Mouse (Mus musculus) liver, embryonic 14.5 days (tissue): Measurements from ENCODE around the gene Adgrl4. TPM values are rescaled to one million over a fixed set of nuclear protein-coding genes. Genes with fewer than 3 reads are reported as not detected.

ENCODE experiments used
- ATAC-seq: fragments of 200-750 bp; cut with Nextera tagmentation; 2 replicates; pipeline ENCODE4 v1.8.0; 2017; ENCODE audit warnings: moderate number of reproducible peaks, mild to moderate bottlenecking, moderate library complexity; ENCODE audit not compliant: insufficient read depth
- DNase-seq, 3 experiments: peaks; one replicate each; pipeline ENCODE4 v3.0.0-alpha.2; 2012 to 2013; ENCODE audit warnings: low read depth in 3 of 3, low spot score in 3 of 3
- H3K27ac ChIP-seq: fragments of 300-500 bp; sonication (generic); 2 replicates; pipeline ENCODE4 v1.5.1; 2014; ENCODE audit warnings: moderate library complexity, mild to moderate bottlenecking, control low read depth, inconsistent platforms
- H3K27me3 ChIP-seq: fragments of 300-500 bp; sonication (generic); 2 replicates; pipeline ENCODE4 v1.6.1; 2014; ENCODE audit warnings: mild to moderate bottlenecking, low read length, moderate library complexity; ENCODE audit not compliant: control insufficient read depth, insufficient read depth
- H3K36me3 ChIP-seq: fragments of 300-500 bp; sonication (generic); replicated peaks from 2 replicates; pipeline ENCODE4 v1.6.1; 2014; ENCODE audit warnings: low read depth; ENCODE audit not compliant: control insufficient read depth, insufficient read depth
- H3K4me1 ChIP-seq, 2 experiments: fragments of 200-500 bp in 1 of 2; fragments of 300-500 bp in 1 of 2; sonication (generic) in 1 of 2; replicated peaks; 2 replicates each; pipeline ENCODE4 v1.6.1; 2012 to 2014; ENCODE audit warnings: antibody characterized with exemption in 1 of 2, inconsistent platforms in 1 of 2, low read length in 1 of 2; ENCODE audit not compliant: control insufficient read depth in 2 of 2, insufficient read depth in 2 of 2
- H3K4me2 ChIP-seq: fragments of 300-500 bp; sonication (generic); 2 replicates; pipeline ENCODE4 v1.6.1; 2014; ENCODE audit warnings: low read depth, mild to moderate bottlenecking, control low read depth, moderate library complexity
- H3K4me3 ChIP-seq, 2 experiments: fragments of 200-500 bp in 1 of 2; fragments of 300-500 bp in 1 of 2; sonication (generic) in 1 of 2; 2 replicates each; pipeline ENCODE4 v1.5.1; 2012 to 2014; ENCODE audit warnings: low read depth in 2 of 2, low read length in 2 of 2, mild to moderate bottlenecking in 2 of 2, control low read depth in 1 of 2, inconsistent platforms in 1 of 2, moderate library complexity in 1 of 2; ENCODE audit not compliant: insufficient read depth in 1 of 2
- H3K9ac ChIP-seq: fragments of 300-500 bp; sonication (generic); replicated peaks from 2 replicates; pipeline ENCODE4 v1.6.1; 2014; ENCODE audit warnings: mild to moderate bottlenecking, control low read depth, moderate library complexity
- H3K9me3 ChIP-seq: fragments of 300-500 bp; sonication (generic); 2 replicates; pipeline ENCODE4 v1.6.1; 2016; ENCODE audit warnings: low read length, mixed read lengths; ENCODE audit not compliant: control insufficient read depth
- CTCF ChIP-seq: IDR thresholded peaks from 2 replicates; pipeline ENCODE4 v1.5.1; 2016; ENCODE audit warnings: antibody characterized with exemption, low read depth, control low read depth
- EP300 ChIP-seq: IDR thresholded peaks from 2 replicates; pipeline ENCODE4 v1.6.1; 2016; ENCODE audit warnings: antibody characterized with exemption, low read depth
- WGBS: fragments of 180-500 bp; shearing (Covaris S2); extraction: QIAGEN DNeasy Blood & Tissue Kit; methylation state at CpG from one replicate; pipeline ENCODE4 v1.1.7; 2014; ENCODE audit not compliant: insufficient replicate concordance; 5-methylcytosine and 5-hydroxymethylcytosine counted together
- polyA plus RNA-seq, 2 experiments: library from polyadenylated mRNA; depleted of rRNA in 1 of 2; stranded (reverse) in 1 of 2; unstranded in 1 of 2; fragments of >200 nt; fragmentation: Nextera tagmentation in 1 of 2; extraction: Ambion mirVana in 1 of 2; gene quantifications; 2 replicates each; pipeline versions ENCODE4 v1.2.1 to v1.2.3; 2012 to 2014

Gene Adgrl4
- polyA plus RNA-seq, 2 experiments, result 2.0 to 6.4 TPM

DNA sequence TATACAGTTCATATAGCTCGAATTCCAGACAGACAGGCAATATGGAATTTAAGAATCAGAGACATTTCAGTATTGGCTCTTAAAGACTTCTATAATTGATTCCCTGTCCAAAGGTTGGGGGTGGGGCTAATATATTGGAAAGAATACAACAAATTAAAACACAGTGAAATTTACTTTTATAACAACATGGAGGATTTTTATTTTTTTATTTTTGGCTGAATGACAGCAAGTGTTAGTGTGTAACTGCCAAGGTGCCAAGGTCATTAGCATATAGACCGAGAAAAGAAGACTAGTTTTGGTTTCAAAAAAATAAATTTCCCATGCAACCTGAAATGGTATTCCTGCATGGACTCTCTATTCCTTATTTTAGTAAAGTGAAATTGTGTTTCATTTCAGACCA lies 26.7 kb upstream of the Adgrl4 start:
- Histone ChIP-seq H3K4me2 (no peak overlapping the region), H3K9ac (no peak overlapping the region), H3K36me3 (no peaks in the 10 kb centered on the region), H3K9me3 (no peaks in the 10 kb centered on the region), H3K27ac (no peak overlapping the region), H3K4me1 (no peaks in the 10 kb centered on the region), H3K27me3 (no peaks in the 10 kb centered on the region), H3K4me3 (no peak overlapping the region)
- no peak for DNase-seq
- WGBS, result 44% methylated on average over 2 of the region's 2 CpGs
- no peak for ATAC-seq
- no peak for TF ChIP-seq EP300
- TF ChIP-seq CTCF, result no peak

GRCm38 (mm10) chr3:151411488-151411887 lies 26.2 kb upstream of the Adgrl4 start:
- TF ChIP-seq EP300, result no peak
- TF ChIP-seq CTCF, result no peak
- no peak overlapping the region for H3K4me3 ChIP-seq
- 87% methylated on average over 4 of the region's 4 CpGs for WGBS
- H3K4me2 ChIP-seq, result no peak overlapping the region
- no peak for DNase-seq
- no peak overlapping the region for H3K27ac ChIP-seq
- H3K36me3 ChIP-seq, result no peaks in the 10 kb centered on the region
- no peak overlapping the region for H3K9ac ChIP-seq
- no peaks in the 10 kb centered on the region for H3K27me3 ChIP-seq
- H3K4me1 ChIP-seq, result no peaks in the 10 kb centered on the region
- no peaks in the 10 kb centered on the region for H3K9me3 ChIP-seq
- ATAC-seq, result no peak

DNA sequence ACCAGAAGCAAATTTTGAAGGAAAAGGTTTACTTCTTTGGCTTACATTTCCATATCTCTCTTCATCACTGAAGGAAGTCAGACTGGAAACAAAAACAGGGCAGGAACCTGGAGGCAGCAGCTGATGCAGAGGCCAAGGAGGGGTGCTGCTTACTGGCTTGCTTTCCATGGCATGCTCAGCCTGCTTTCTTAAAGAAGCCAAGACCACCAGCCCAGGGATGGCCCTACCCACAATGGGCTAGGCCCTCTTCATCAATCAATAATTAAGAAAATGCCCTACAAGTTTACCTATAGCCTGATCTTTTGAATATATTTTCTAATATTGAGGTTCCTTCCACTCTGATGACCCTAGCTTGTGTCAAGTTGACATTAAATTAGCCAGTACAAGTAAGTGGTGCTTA lies 20.8 kb upstream of the Adgrl4 start:
- Histone ChIP-seq H3K4me3 (no peak overlapping the region), H3K4me1 (no peaks in the 10 kb centered on the region), H3K9ac (no peak overlapping the region), H3K27ac (no peak overlapping the region), H3K9me3 (no peaks in the 10 kb centered on the region), H3K36me3 (no peaks in the 10 kb centered on the region), H3K4me2 (no peak overlapping the region), H3K27me3 (no peaks in the 10 kb centered on the region)
- no peak for TF ChIP-seq EP300
- no peak for TF ChIP-seq CTCF
- no peak for ATAC-seq
- DNase-seq, result no peak

DNA sequence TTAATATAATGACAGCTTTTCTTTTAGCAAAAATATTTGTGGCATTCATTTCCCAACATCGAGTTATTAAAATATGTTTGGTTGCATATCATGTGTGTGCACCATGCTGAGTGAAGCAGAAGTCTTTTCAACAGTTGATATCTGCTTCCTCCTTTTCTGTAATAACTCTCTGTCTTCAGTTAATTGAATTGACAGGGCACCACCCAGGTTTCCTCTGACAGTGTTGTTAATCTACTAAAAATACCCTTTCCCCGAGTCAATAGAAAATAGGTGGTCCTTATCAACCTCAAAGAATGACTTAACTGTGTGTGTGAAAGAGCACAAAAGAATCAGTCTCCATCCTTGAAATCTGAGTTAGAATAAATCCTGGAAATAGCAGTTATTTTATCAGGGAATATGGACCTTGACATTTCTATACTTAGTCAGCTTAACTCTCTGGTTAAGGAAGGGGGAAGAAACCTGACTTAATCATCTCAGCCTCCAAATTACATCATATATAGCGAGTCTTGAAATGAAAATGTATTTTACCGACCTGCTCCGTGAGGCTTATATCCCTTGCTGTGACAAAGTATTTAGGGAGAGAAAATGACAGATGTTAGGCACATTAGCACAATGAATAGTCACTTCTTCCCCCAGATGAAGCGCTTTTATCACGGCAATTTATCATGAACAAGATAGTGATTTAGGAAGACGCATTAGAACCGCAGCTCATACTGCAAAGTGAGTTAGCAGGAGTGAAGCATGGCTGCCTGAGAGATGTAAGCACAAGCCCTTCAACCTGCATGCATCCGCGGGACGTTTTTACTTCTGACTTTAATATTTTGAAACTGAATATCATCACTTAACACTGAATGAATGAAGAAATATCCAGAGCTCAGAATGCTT lies 19.8 kb upstream of the Adgrl4 start:
- no peak for DNase-seq
- ATAC-seq, result no peak
- H3K4me3 ChIP-seq, result no peak overlapping the region
- 31% methylated on average over 12 of the region's 12 CpGs for WGBS
- H3K27ac ChIP-seq, result no peak overlapping the region
- no peak overlapping the region for H3K4me2 ChIP-seq
- TF ChIP-seq CTCF, result no peak
- TF ChIP-seq EP300, result no peak
- H3K27me3 ChIP-seq, result no peaks in the 10 kb centered on the region
- no peaks in the 10 kb centered on the region for H3K36me3 ChIP-seq
- H3K9ac ChIP-seq, result no peak overlapping the region
- no peaks in the 10 kb centered on the region for H3K9me3 ChIP-seq
- no peaks in the 10 kb centered on the region for H3K4me1 ChIP-seq

DNA sequence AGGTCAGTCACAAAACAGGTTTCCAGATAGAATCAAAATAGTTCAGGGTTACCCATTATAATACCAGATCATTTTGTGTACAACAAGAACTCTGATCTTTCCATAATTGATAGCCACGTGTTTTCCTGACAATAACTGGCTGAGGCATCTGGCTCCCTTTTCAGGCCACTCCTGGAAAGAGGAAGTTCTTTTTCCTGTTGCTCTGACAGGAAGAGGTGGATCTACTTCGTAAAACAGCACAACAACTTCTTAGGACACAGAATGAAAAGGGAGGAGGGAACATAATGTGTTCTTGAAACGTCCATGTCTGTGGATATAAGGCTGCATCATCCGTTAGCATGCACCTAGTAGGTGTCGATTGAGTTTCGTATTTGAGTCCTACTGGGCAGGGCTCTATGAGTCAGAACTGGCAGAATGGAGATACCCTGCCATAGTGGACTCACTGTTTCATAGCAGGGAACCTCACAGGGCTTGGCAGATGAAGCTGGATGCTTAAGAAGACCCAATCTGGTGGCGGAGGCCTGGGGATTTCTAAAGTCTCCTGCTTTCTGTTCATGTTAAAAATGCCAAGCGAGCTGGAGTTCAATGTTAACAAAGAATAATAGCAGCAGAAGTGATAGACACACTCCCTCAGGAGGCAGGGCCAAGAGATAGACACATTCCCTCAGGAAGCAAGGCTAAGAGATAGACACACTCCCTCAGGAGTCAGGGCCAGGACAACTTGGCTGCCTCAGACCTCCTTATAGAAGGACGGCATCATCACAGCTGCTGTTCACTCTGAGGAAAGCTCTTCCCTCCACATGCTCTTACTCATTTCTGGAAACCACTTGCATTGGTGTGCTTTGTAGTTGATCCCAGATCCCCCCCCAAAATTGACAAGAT lies 13.1 kb upstream of the Adgrl4 start:
- WGBS, result 32% methylated on average over 9 of the region's 9 CpGs
- Histone ChIP-seq H3K9me3 (no peaks in the 10 kb centered on the region), H3K4me2 (no peak overlapping the region), H3K4me3 (no peak overlapping the region), H3K36me3 (no peaks in the 10 kb centered on the region), H3K27me3 (no peaks in the 10 kb centered on the region), H3K4me1 (no peaks in the 10 kb centered on the region; a peak in 1 of 4 replicates), H3K27ac (no peak overlapping the region), H3K9ac (no peak overlapping the region)
- DNase-seq (no peak), ATAC-seq (peak; percentile 41; the same call in 1 of the 2 replicates)
- TF ChIP-seq CTCF, result no peak
- no peak for TF ChIP-seq EP300
